Mouse (Mus musculus) heart, embryonic 13.5 days (tissue): ENCODE measurements around the gene Scml4. TPM values are rescaled to one million over a fixed set of nuclear protein-coding genes. Genes with fewer than 3 reads are reported as not detected.

Experiments
- ATAC-seq: fragments of 200-750 bp; cut with Nextera tagmentation; 2 replicates; pipeline ENCODE4 v1.8.0; 2017; ENCODE audit warnings: moderate TSS enrichment; ENCODE audit not compliant: insufficient number of reproducible peaks, low FRiP score, low TSS enrichment; ENCODE audit errors: extremely low read depth
- H3K27ac ChIP-seq: fragments of 300-500 bp; sonication (generic); replicated peaks from 2 replicates; pipeline ENCODE4 v1.5.1; 2015; ENCODE audit warnings: moderate library complexity, mild to moderate bottlenecking, inconsistent platforms
- H3K27me3 ChIP-seq: fragments of 300-500 bp; sonication (generic); replicated peaks from 2 replicates; pipeline ENCODE4 v1.6.1; 2015; ENCODE audit warnings: mild to moderate bottlenecking, inconsistent platforms
- H3K36me3 ChIP-seq: fragments of 300-500 bp; sonication (generic); 2 replicates; pipeline ENCODE4 v1.6.1; 2015; ENCODE audit warnings: mild to moderate bottlenecking, inconsistent platforms
- H3K4me1 ChIP-seq: fragments of 300-500 bp; sonication (generic); 2 replicates; pipeline ENCODE4 v1.6.1; 2015; ENCODE audit warnings: inconsistent platforms
- H3K4me2 ChIP-seq: fragments of 300-500 bp; sonication (generic); 2 replicates; pipeline ENCODE4 v1.6.1; 2015; ENCODE audit warnings: inconsistent platforms, mild to moderate bottlenecking, moderate library complexity
- H3K4me3 ChIP-seq: fragments of 300-500 bp; sonication (generic); 2 replicates; pipeline ENCODE4 v1.5.1; 2015; ENCODE audit warnings: moderate library complexity, mild to moderate bottlenecking, inconsistent platforms
- H3K9ac ChIP-seq: fragments of 300-500 bp; sonication (generic); 2 replicates; pipeline ENCODE4 v1.6.1; 2015; ENCODE audit warnings: inconsistent platforms, mild to moderate bottlenecking, moderate library complexity
- H3K9me3 ChIP-seq: fragments of 300-500 bp; sonication (generic); 2 replicates; pipeline ENCODE4 v1.6.1; 2016; ENCODE audit warnings: inconsistent platforms
- WGBS: fragments of 180-500 bp; shearing (Covaris S2); methylation state at CpG from one replicate; pipeline ENCODE4 v1.1.7; 2015; ENCODE audit warnings: mixed read lengths; 5-methylcytosine and 5-hydroxymethylcytosine counted together
- polyA plus RNA-seq: library from polyadenylated mRNA; unstranded; fragments of >200 nt; fragmentation: Nextera tagmentation; extraction: Ambion mirVana; gene quantifications from 2 replicates; pipeline ENCODE4 v1.2.1, GENCODE M21; 2015

Scml4 gene
- polyA plus RNA-seq, 1 experiment from 2014 or later: 0.71 TPM

DNA sequence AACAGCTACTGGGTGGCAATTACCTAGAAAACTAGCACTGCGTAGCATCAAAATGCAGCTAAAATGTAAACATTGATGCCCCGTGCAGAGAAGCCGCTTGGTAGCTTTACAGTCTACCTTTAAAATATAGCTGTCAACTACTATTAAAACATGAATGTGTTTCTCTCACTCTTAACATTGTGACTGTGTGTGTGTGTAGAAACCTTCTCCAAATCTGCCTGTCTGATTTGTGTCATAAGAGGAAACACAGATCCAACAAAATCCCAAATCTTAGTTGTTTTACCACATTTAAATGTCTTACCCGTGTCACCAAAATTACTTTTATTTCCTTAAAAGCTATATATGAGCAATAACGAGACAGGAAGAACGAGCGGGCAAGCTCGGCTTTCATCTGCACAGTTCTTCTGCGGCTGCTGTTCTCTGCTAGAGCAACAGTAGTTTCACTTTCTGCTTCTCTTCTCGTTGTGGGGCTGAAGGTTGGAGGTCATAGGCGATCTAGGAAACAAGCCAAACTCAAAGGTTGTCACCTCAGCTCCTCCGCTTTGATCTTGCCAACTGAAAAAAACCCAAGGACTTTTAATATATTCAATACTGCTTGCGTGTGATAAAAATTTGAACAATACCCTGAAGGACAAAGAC is 2.1 kb downstream of the Scml4 start:
- Histone ChIP-seq H3K4me2 (peak overlapping the region; percentile 40), H3K27ac (no peak overlapping the region), H3K4me3 (no peak overlapping the region), H3K9ac (no peak overlapping the region), H3K4me1 (peaks cover 24% of the 10 kb centered on the region), H3K36me3 (no peaks in the 10 kb centered on the region), H3K27me3 (peaks cover 12% of the 10 kb centered on the region; the same call in 1 of the 2 replicates), H3K9me3 (no peaks in the 10 kb centered on the region)
- WGBS: 68% methylated on average over 13 of the region's 13 CpGs
- no peak for ATAC-seq

DNA sequence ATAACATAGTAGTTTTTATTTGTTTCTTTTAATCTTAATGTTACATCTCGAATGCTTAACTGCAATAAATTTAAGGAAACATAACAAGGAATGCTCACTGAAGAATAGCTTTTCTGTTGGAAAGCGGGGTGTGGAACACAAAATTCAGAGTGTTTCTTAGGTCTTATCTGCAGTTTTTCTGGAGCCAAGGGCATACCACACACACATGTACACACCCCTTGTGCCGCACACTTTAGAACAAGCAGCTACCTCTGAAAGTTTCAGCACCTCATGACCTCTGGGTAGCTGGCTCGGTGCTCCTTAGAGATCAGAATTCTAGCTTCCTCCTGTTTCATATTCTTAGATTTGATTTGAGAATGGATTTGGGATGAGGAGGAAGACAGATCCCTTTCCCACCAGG is 2.6 kb downstream of the Scml4 start:
- 71% methylated on average over 4 of the region's 4 CpGs for WGBS
- Histone ChIP-seq H3K4me1 (peaks cover 24% of the 10 kb centered on the region), H3K27me3 (peaks cover 12% of the 10 kb centered on the region; the same call in 1 of the 2 replicates), H3K9me3 (no peaks in the 10 kb centered on the region), H3K4me3 (no peak overlapping the region), H3K9ac (no peak overlapping the region), H3K36me3 (no peaks in the 10 kb centered on the region), H3K27ac (no peak overlapping the region), H3K4me2 (no peak overlapping the region)
- no peak for ATAC-seq

DNA sequence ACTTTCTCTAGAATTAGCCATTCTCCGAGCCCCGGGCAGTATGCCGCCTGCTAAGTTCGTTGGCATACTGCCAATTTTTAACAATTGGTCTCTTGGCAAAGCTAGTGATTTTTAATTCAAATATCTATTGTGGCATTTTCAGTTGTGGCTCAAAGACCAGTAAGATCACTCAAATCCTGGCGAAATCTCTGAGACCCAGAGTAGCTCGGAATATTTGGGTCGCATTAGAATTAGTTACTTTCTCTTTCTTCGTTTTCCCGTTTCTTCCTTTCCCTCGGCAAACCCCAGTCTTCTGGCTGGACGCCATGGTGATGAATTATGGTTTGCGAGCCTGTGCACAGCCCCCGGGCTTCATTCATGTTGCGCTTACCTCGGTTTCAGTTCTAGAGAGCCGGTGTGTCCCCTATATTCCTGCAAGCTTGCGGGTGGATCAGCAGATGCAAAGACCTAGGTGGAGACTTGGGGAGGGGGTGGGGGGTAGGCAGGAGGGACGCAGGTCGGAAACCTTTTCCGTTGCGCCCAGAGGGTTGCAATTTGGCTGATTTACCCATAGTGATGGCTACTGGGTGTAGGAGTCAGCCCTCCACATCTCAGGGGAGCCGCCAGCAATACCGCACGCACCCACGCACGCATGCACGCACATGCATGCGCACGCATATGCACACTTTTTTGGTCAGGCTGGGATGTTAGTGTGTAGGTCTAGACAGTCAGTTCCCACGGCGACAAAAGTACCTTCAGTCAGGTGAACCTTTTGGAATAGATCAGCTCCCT is 3.6 kb downstream of the Scml4 start:
- Histone ChIP-seq H3K27ac (0 out of 2 replicates have a peak overlapping the region, but pooled peaks have one; percentile 8), H3K4me3 (peak overlapping the region; percentile 47), H3K9ac (peak overlapping the region; percentile 48), H3K27me3 (peaks cover 12% of the 10 kb centered on the region; the same call in 1 of the 2 replicates), H3K9me3 (no peaks in the 10 kb centered on the region), H3K4me2 (peak overlapping the region; percentile 69), H3K4me1 (peaks cover 24% of the 10 kb centered on the region), H3K36me3 (no peaks in the 10 kb centered on the region)
- WGBS: 46% methylated on average over 31 of the region's 31 CpGs
- no peak for ATAC-seq

DNA sequence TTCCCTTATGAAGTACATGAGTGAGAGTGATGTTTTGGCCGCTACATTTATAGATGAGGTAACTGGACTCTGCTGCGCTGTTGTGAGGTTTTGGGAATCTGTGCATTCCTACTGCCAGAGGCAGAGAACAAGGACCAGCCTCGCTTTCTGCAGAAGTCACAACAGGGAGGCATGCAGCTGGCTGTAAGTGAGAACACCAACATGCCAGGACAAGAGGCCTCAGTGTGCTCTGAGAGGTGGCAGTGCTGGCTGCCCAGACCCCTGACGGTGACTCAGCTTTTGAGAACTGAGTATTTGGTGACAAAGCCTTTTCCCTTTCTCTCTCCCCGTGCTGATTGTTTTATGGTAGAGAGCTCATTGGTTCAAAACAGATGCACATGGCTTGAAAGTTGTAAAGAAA is 4.5 kb downstream of the Scml4 start:
- peak overlapping the region; percentile 69 for H3K4me2 ChIP-seq
- 0 out of 2 replicates have a peak overlapping the region, but pooled peaks have one; percentile 8 for H3K27ac ChIP-seq
- 40% methylated on average over 5 of the region's 5 CpGs for WGBS
- no peaks in the 10 kb centered on the region for H3K36me3 ChIP-seq
- H3K4me3 ChIP-seq: peak overlapping the region; percentile 47; the same call in 1 of the 2 replicates
- no peak for ATAC-seq
- peaks cover 12% of the 10 kb centered on the region; the same call in 1 of the 2 replicates for H3K27me3 ChIP-seq
- H3K9me3 ChIP-seq: no peaks in the 10 kb centered on the region
- peaks cover 24% of the 10 kb centered on the region for H3K4me1 ChIP-seq
- no peak overlapping the region for H3K9ac ChIP-seq

DNA sequence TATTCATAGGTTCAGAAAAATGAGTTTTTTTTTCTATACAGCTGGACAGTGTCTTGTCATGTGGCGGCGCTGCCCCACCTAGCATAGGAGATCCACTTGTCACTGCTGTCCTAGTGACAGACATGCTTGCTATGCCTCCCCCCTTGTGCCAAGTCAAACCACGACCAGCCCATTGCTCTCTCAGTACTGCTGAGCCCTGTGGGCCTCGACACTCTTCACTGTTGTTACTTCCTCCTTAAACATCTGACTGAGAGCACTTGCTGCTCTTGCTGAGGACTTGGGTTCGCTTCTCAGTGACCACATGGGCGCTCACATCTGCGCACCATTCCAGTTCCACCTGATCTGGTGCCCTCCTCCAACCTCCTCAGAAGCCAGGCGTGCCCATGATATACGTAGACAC is 8.2 kb downstream of the Scml4 start:
- no peaks in the 10 kb centered on the region for H3K9me3 ChIP-seq
- no peak overlapping the region for H3K4me3 ChIP-seq
- no peak overlapping the region for H3K4me2 ChIP-seq
- no peaks in the 10 kb centered on the region for H3K36me3 ChIP-seq
- peaks cover 19% of the 10 kb centered on the region for H3K4me1 ChIP-seq
- H3K27ac ChIP-seq: no peak overlapping the region
- H3K27me3 ChIP-seq: 0 out of 2 replicates have a peak, but pooled peaks cover 8% of the 10 kb centered on the region
- 84% methylated on average over 9 of the region's 9 CpGs for WGBS
- H3K9ac ChIP-seq: no peak overlapping the region
- no peak for ATAC-seq

DNA sequence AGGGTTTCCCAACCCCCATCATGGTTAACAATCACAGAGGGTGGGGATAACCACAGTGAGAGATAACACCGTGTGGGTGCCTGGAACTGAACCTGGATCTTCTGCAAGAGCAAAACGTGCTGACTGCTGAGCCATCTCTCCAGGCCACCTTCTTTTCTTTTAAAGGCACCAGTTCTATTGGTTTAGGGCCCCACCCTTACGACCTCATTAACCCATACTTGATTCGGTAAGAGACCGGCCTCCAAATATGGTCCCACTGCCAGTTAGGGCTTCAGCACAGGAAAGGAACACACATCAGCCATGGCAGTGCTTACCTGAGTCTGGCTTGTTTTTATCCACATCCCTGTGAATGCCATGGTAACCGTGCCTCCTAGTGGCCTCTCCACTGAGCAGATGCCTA is 9.3 kb downstream of the Scml4 start:
- Histone ChIP-seq H3K4me2 (no peak overlapping the region), H3K4me1 (peaks cover 9% of the 10 kb centered on the region), H3K27ac (no peak overlapping the region), H3K9ac (no peak overlapping the region), H3K36me3 (no peaks in the 10 kb centered on the region), H3K9me3 (no peaks in the 10 kb centered on the region), H3K27me3 (0 out of 2 replicates have a peak, but pooled peaks cover 4% of the 10 kb centered on the region), H3K4me3 (no peak overlapping the region)
- ATAC-seq: no peak
- WGBS: 70% methylated on average over 6 of the region's 6 CpGs

DNA sequence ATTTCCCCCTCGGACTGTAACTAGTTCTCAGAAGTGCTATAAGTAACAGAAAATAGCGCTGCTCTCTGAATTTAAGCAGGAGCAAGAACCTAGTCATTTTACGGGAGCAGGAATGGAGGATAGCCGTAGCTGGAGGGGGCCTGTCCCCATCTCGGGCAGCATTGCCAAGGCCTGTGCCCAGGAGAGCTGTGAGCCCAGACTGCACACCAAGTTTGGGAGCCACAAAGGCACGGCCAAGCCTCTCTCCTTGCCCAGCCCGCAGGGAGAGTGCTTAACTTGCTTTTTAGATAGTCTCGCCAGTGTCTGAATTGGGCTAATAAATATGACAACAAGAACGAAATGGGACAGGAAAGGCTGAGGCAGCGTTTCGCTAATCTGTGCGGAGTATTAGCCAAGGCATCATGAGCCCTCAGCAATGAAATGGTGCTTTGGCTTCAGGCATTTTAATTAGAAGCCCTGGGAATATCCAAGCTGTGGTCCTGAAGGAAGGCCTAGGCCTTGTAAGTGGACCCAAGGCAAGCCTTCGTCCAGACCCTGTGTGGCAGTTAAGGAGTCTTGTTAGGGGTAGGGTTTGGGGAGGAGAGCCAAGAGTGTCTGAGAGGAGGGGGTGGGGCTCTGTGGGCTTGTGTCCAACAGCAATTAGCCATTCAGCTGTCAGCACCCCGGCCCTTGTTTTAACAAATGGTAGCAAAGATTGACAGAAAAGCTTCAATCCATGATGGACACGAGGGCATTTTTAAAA is 12.3 kb downstream of the Scml4 start:
- no peak overlapping the region for H3K4me2 ChIP-seq
- no peak for ATAC-seq
- H3K9ac ChIP-seq: no peak overlapping the region

DNA sequence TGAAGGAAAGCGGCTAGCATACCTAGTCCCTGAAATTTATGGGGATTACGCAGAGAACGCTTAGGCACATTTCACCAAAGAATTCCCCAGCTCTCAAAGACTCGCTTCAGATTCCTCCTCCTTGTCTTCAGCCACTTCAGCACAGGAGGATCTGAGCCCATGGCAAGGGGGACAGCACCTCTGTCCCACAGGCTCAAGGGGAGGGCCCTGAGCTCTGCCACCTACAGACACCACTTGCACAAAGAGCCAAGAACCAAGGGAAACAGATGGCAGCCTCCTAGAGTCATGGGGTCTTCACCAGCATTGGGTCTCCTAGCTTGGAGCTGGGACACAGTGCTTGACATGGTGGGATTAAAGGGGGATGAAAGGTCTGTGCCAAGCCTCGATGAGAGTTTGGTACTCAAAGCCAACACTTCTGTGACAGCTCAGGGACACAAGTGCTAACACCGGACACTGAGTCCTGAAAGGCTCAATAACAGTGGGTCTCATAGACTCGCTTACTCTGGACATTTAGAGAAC is 13.0 kb downstream of the Scml4 start:
- H3K9ac ChIP-seq: no peak overlapping the region
- no peak overlapping the region for H3K4me3 ChIP-seq
- H3K4me1 ChIP-seq: peaks cover 7% of the 10 kb centered on the region; the same call in 1 of the 2 replicates
- 82% methylated on average over 7 of the region's 7 CpGs for WGBS
- no peaks in the 10 kb centered on the region for H3K9me3 ChIP-seq
- H3K36me3 ChIP-seq: no peaks in the 10 kb centered on the region
- H3K4me2 ChIP-seq: no peak overlapping the region
- no peak for ATAC-seq
- H3K27me3 ChIP-seq: no peaks in the 10 kb centered on the region; the same call in 1 of the 2 replicates
- no peak overlapping the region for H3K27ac ChIP-seq

More for the DNA sequence above, 12.3 kb downstream of the Scml4 start:
- 76% methylated on average over 15 of the region's 15 CpGs for WGBS
- no peaks in the 10 kb centered on the region for H3K9me3 ChIP-seq
- H3K27ac ChIP-seq: no peak overlapping the region
- H3K4me3 ChIP-seq: no peak overlapping the region
- no peaks in the 10 kb centered on the region; the same call in 1 of the 2 replicates for H3K27me3 ChIP-seq
- peaks cover 7% of the 10 kb centered on the region; the same call in 1 of the 2 replicates for H3K4me1 ChIP-seq
- no peaks in the 10 kb centered on the region for H3K36me3 ChIP-seq

DNA sequence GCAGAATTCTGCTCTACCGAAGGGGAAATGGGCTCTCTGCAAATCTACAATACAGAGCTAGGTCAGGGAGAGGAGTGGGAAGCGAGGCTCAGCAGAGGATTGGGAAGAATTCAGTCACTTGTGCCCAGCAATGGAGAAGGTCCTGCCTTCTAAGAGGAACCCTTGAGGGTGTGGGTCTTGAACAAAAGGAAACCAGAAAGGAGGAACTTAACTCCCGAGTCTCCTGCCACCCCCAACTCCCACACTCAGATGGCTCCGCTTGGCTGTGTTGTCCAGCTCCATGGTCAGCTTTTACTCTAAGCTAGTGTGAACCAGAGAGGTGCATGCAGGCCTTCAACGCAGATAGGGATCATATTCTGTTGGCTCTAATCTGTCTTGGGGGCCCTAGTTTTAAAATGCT is 16.0 kb downstream of the Scml4 start:
- Histone ChIP-seq H3K36me3 (no peaks in the 10 kb centered on the region), H3K4me3 (no peak overlapping the region)
- 66% methylated on average over 5 of the region's 5 CpGs for WGBS

DNA sequence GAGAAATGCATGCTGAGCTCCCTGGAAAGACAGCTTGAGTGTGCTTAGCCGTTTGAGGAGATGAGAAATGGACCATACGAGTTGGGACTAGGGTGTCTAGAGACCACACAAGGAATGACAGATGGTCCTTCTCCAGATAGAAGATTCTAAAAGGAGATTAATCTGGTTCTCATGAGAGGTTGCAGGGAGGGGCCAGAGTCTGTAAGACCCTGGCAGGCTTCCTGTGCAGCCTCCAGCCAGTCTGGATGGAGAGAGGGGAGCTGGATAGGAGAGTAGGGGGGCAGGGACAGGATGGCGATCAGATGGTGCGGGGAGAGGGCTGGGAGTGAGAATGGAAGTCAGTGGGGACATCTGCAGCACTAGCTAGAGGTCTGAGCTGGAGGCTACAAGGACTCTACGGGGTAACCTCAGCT is 19.1 kb downstream of the Scml4 start:
- peaks cover 9% of the 10 kb centered on the region; the same call in 1 of the 2 replicates for H3K4me1 ChIP-seq
- no peak overlapping the region for H3K4me3 ChIP-seq
- ATAC-seq: no peak
- H3K9ac ChIP-seq: no peak overlapping the region
- H3K9me3 ChIP-seq: no peaks in the 10 kb centered on the region
- no peak overlapping the region for H3K4me2 ChIP-seq
- no peaks in the 10 kb centered on the region for H3K36me3 ChIP-seq
- whole genome bisulfite sequencing: 52% methylated on average over 5 of the region's 5 CpGs
- H3K27ac ChIP-seq: no peak overlapping the region
- H3K27me3 ChIP-seq: peaks cover 4% of the 10 kb centered on the region; the same call in 1 of the 2 replicates

More for the DNA sequence above, 16.0 kb downstream of the Scml4 start:
- Histone ChIP-seq H3K9me3 (no peaks in the 10 kb centered on the region), H3K9ac (no peak overlapping the region), H3K4me2 (no peak overlapping the region), H3K4me1 (peaks cover 9% of the 10 kb centered on the region; the same call in 1 of the 2 replicates), H3K27me3 (peaks cover 4% of the 10 kb centered on the region; the same call in 1 of the 2 replicates), H3K27ac (no peak overlapping the region)
- no peak for ATAC-seq

DNA sequence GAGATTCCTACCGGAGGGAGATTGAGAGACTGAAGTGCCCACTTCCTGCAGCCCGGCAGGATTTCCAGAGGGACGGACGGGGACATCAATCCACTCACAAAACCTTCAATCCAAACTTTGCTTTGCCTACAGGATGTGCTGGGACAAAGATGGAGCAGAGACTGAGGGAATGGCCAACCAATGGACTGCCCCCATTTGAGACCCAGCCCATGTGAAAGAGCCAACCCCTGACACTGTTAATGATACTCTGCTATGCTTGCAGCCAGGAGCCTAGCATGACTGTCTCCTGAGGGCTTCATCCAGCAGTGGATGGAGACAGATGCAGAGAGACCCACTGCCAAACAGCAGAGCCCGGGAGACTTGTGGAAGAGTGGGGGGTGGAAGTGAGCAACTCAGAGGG is 19.5 kb downstream of the Scml4 start:
- Histone ChIP-seq H3K9ac (no peak overlapping the region), H3K4me1 (peaks cover 9% of the 10 kb centered on the region; the same call in 1 of the 2 replicates), H3K4me2 (no peak overlapping the region), H3K4me3 (no peak overlapping the region), H3K27me3 (peaks cover 4% of the 10 kb centered on the region; the same call in 1 of the 2 replicates), H3K27ac (no peak overlapping the region), H3K9me3 (no peaks in the 10 kb centered on the region), H3K36me3 (no peaks in the 10 kb centered on the region)
- WGBS: 57% methylated on average over 5 of the region's 5 CpGs
- ATAC-seq: no peak
